Mouse (Mus musculus) left cerebral cortex, postnatal 25 days (tissue): ENCODE measurements around the gene Sowahd. TPM values are rescaled to one million over a fixed set of nuclear protein-coding genes. Genes with fewer than 3 reads are reported as not detected.
A peak's percentile ranks its signal among the peaks of the same experiment; 100 is the strongest.

Source experiments
- DNase-seq, 2 experiments: peaks; one replicate each; pipeline ENCODE4 v3.0.0; 2022; ENCODE audit warnings: low spot score in 2 of 2, mixed read lengths in 1 of 2
- intact Hi-C: fragments of 180-260 bp; cut with DNase I; formaldehyde crosslinking; loops from one replicate; pipeline ENCODE4 v1.15.1; 2025
- total RNA-seq, 2 experiments: library from RNA; stranded (reverse); gene quantifications; 2 replicates each; pipeline ENCODE4 v1.2.3; 2021

Sowahd gene
- total RNA-seq, 2 experiments from 2014 or later, result not detected

GRCm38 (mm10) chrX:37085665-37086064, 37.0 kb downstream of the Sowahd start:
- peak in 1 of 2 experiments; percentile 10 for DNase-seq
- intact Hi-C loops, result loop anchor here (10.0 kb wide), 1 partner anchor 281 kb away; no protein-coding TSS in a partner anchor

- no peak for DNase-seq
- intact Hi-C loops, result loop anchor here (10.0 kb wide), 1 partner anchor 284 kb away; no protein-coding TSS in a partner anchor
Observed at GRCm38 (mm10) chrX:37088778-37089177, 40.1 kb downstream of the Sowahd start.

- intact Hi-C loops, result no loop called here
- DNase-seq, result no peak
Observed at GRCm38 (mm10) chrX:37091457-37091856, 42.8 kb downstream of the Sowahd start.

- DNase-seq, result no peak
- intact Hi-C loops, result no loop called here
Observed at GRCm38 (mm10) chrX:37095106-37095768, 46.6 kb downstream of the Sowahd start.

GRCm38 (mm10) chrX:37098681-37099080, 50.0 kb downstream of the Sowahd start:
- DNase-seq, result no peak
- intact Hi-C loops, result no loop called here

Other genes with a start within 250 kb of the Sowahd start
- 10 to 100 TPM; 47.8 to 56.8 TPM for gene Ube2a, start 174.9 kb upstream of the Sowahd start, total RNA-seq
- 10 to 100 TPM; 39.5 to 41.1 TPM for gene C330007P06Rik, start 174.7 kb upstream of the Sowahd start, total RNA-seq
- gene Nkrf, start 145.9 kb upstream of the Sowahd start, total RNA-seq, result 10 to 100 TPM; 32.5 to 34.8 TPM
- gene Sept6, start 57.1 kb upstream of the Sowahd start, total RNA-seq, result 10 to 100 TPM; 57.9 to 63.8 TPM
- gene Rpl39, start 36.6 kb downstream of the Sowahd start, total RNA-seq, result 100 to 1,000 TPM; 246 to 253 TPM
- gene Upf3b, start 61.5 kb downstream of the Sowahd start, total RNA-seq, result 10 to 100 TPM; 13.7 to 16.0 TPM
- 10 to 100 TPM; 12.5 to 14.1 TPM for gene Nkap, start 78.0 kb downstream of the Sowahd start, total RNA-seq
- gene Akap14, start 120.0 kb downstream of the Sowahd start, total RNA-seq, result not detected
- gene Ndufa1, start 142.3 kb downstream of the Sowahd start, total RNA-seq, result 100 to 1,000 TPM; 227 to 238 TPM
- gene Rnf113a1, start 142.4 kb downstream of the Sowahd start, total RNA-seq, result 1 to 10 TPM; 7.4 TPM
- gene Gm9, start 162.2 kb downstream of the Sowahd start, total RNA-seq, result not detected
- not detected for gene Rhox1, start 173.4 kb downstream of the Sowahd start, total RNA-seq
- gene Rhox2a, start 196.1 kb downstream of the Sowahd start, total RNA-seq, result not detected
- gene Rhox3a, start 201.1 kb downstream of the Sowahd start, total RNA-seq, result not detected
- not detected for gene Rhox4a, start 216.5 kb downstream of the Sowahd start, total RNA-seq